Mouse (Mus musculus) kidney, adult 8-10 months (tissue): ENCODE data around the gene Gpr182.

Experiments used
- DNase-seq, 2 experiments: peaks; one replicate each; pipeline ENCODE4 v3.0.0; 2022

Gpr182 gene

DNA sequence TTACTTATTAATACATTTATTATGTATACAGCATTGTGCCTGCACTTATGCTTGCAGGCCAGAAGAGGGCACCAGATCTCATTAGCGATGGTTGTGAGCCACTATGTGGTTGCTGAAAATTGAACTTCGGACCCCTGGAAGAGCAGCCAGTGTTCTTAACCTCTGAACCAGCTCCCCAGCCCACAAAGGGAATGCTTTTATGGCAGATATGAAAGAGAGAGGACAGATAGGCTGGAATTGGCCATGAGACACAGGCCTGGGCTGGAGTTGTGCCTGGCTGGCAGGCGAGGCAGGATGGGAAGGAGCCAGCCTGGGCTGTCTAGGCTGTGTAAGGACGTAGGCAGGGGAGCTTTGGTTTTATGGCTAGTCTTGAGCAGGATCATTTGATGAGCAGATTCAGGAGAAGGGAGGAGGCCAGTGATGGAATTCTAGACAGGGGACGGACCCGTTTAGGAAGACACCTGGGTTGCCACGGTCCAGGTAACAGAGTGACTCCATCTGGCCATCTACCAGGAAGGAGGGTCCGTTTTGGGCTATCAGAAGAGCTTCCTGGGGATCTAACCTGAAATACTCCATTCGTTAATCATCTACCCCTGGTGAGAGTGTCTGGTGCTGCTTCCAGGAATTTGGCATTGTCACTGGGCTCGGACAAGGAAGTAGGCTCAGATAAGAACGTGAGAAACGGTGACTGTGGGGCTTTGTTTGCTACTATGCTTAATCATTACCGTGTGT is 13.2 kb downstream of the Gpr182 start:
- DNase-seq, result peak; percentile 56 to 79

DNA sequence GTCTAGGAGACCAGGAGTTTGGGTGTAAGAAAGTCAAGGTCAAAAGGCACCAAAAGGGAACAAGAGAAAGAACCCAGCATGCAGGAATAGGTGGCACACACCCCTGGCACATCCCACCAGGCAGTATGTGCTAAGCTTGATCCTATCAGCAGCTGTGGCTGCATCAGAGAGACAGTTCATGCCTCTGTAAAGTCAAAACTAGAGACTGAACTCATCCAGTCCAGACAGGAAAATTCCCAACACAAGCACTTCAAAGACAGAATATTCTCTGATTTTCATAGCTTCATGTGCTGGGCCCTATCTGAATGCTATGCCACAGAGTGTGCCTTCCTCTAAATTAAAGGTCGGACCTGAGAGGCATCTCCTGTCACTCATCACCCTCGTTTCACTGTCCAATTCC is 14.0 kb downstream of the Gpr182 start:
- no peak for DNase-seq

DNA sequence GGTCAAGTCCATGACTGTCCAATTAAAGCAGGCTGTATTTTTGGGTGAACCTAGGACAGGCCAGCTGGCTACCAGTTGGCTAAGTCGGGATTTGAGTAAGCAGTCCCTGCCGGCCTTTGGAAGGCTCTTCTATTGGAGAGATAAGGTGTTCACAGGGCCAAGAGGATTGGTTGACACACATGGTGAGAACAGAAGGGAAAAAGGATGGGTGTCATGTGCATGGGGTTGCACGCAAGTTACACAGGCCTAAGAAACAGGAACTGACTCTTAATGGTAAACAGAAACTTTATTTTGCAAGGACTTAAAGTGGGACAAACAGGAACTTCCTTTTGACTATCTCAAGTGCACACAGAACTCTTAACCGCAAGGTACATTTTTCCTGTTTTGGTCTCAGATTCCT is 14.6 kb downstream of the Gpr182 start:
- DNase-seq, result no peak

DNA sequence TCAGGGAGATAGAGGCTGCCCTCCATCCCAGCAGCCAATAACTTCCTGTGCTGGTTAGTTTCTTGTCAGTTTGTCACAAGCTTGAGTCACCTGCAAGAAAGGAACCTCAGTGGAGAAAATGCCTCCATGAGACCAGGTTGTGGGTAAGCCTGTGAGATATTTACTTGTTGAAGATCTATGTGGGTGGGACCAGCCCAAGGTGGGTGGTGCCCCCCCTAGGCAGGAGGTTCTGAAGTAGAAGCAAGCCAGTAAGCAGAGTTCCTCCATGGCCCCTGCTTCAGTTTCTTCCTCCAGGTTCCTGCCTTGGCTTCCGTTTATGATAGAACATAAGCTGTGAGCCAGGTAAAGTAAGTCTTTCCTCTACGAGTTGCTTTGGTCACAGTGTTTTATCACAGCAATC is 15.3 kb downstream of the Gpr182 start:
- DNase-seq, result no peak

DNA sequence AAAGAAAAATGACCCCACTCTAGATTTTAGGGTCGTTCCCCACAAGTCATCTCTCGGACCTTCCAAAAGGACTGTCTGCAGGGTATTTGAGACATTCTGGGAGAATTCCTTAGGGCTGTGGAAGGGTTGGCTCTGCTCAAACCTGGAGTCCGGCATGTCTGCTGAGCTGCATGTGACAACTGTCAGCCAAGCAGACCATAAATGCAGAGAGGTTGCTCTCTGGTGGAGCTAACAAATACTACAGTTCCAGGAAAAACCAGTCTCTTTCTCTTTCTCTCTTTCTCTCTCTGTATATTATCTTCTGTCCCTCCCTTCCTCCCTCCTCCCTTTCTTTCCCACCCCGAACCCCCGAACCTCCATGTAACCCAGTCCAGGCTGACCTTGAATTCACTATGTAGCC is 17.1 kb downstream of the Gpr182 start:
- DNase-seq, result no peak

- DNase-seq, result no peak
Observed at GRCm38 (mm10) chr10:127731397-127731796, 20.1 kb downstream of the Gpr182 start.

- no peak for DNase-seq
Observed at GRCm38 (mm10) chr10:127730933-127731310, 20.6 kb downstream of the Gpr182 start.

GRCm38 (mm10) chr10:127730285-127730932 is 21.1 kb downstream of the Gpr182 start:
- no peak for DNase-seq

DNA sequence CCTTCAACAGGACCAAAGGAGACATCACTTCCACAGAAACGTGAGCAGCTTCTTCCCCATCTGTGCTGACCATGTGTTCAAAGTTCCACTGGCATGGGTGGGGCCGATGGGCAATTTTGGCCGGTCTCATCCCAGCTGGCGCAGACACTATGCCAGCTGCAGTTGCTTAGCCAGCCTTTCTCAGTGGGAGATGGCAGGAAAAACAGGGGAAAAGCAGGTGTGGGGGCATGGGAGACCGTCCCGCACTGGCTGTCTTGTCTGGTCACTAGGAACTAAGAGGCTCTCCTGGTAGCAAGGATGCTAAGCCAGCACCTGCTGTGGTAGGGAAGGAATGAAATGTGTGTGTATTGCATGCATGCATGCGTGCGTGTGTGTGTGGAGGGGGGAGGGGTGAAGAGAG is 23.1 kb downstream of the Gpr182 start:
- DNase-seq, result no peak

DNA sequence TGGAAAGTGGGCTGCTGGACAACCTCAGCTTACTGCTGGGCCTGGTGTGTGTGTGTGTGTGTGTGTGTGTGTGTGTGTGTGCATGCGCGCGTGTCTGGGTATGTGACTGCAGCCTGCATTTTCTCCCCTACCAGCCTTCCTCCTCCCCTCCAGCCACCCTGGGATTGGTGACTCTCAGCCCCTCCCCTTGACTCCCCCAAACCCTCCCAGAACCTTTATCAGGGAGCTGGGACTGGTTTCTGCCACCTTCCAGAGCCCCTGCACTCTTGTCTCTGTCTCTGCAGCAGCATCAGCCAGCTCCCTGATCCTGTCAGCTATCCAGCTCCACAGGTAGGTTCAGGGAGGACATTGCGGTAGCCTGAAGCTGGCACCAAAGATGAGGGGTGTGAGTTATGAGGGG is 26.4 kb downstream of the Gpr182 start:
- DNase-seq, result no peak

DNA sequence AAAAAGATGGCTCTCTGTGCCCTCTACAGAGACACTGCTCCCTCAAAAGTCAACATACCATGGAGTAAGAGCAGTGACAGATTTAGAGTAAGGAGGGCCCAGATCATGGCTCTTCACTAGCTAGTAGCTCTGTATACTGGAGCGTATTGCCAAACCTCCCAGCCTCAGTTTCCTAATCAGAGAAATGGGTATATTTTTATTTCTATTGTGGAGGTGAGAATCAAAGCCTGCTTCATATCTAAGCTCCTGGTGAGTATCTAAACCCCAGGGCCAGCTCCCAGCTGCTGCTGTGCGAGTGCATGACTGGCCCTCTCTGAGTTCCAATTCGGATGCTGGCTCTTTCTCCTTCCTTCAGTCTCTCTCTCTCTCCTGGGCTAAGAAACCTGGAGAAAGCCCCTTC is 27.4 kb downstream of the Gpr182 start, which contains the start of gene Tac2:
Tac2 (plus strand) TSS at position 301 of the 400 bp plus-strand sequence.
- DNase-seq, result no peak

DNA sequence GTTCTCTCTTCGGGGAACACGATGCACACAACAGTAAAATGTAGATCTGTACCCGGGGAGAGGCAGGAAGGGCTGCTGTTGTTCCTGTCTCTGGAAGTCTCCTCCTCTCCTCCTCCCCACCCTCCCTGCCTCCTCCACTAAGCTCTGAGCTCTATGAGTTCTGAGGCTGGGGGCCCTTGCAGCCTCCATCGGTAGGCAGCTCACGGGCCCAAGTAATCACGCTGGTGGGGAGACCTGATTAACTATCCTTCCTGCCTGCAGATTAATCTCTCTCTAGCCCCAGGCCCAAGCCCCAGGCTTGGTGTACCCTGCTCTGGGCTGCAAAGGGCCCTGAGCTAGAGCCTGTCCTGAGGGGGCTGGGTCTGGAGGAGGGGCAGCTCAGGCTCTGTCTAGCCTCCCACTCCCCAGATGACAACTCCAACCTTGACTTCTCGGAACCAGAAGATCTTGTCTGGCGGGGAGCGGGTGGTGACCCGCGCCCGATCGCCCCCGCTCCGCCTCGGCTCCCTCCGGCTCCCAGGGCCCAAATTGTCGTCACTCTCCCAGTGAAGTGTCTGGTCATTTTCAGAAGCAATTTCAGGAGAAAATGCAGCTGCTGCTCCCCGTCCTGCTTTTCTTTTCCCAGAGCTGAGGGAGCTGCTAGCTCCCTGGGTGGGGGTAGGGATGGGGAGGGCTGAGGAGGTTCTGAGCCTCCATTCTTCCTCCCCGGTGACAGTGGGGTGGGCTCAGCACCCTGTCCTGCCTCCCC is 29.7 kb downstream of the Gpr182 start:
- DNase-seq, result no peak

DNA sequence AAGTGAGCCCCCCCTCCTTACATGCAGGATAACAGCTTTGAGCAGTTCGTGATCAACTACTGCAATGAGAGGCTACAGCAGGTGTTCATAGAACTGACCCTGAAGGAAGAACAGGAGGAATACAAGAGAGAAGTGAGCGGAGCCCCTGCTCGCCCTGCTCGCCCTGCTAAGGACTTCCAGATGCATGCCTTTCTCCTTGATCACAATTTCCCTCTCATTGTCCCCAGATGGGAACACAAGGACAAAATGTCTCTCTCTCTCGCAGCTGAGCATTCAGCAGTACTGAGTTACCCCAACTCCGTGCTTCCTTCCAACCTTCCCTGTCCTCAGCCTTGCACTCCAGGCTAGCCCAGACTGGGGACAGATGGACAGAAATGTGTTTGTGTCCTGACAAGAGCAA is 38.8 kb downstream of the Gpr182 start:
- no peak for DNase-seq

DNA sequence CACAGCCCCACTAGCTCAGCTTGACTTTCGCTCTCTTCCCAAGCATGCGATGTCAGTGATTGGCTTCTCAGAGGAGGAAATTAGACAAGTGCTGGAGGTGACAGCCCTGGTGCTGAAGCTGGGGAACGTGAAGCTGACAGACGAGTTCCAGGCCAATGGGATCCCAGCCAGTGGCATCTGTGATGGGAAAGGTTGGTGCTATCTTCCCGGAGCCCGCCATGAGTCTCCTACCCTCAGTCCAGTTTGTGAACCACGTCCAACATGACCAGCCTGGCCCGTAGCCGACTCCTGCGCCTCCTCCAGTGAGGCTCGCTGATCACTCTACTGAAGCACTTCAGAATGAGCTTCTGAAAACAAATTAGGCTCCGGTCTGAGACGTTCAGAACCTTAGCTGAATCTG is 41.2 kb downstream of the Gpr182 start:
- no peak for DNase-seq

- no peak for DNase-seq
Observed at GRCm38 (mm10) chr10:127708850-127709370, 42.6 kb downstream of the Gpr182 start.

DNA sequence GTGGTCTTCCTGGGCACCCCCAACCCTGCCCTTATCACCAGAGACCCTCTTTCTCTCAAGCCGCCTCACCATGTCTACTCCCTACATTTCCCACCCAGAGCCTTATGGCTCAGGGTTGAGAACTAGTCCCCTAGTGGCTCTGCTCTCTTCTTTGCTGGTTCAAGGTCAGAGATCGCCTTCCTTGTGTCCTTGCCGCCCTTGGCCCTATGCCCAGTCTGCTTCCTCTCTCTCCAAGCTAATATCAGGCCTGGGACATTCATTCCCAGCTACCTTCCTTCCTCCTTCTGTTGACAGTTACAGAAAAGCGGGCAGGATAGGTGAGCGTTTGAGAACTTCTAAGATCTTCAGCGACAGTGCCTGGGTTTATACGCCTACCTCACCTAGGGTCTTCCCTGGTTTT is 43.8 kb downstream of the Gpr182 start:
- peak; percentile 21 to 34 for DNase-seq

- no peak for DNase-seq
Observed at GRCm38 (mm10) chr10:127705783-127706182, 45.7 kb downstream of the Gpr182 start.

GRCm38 (mm10) chr10:127704766-127705220 is 46.7 kb downstream of the Gpr182 start, which contains the start of gene Myo1a:
Gene Myo1a, plus strand, starts transcription at chr10:127705170.
- DNase-seq, result no peak

DNA sequence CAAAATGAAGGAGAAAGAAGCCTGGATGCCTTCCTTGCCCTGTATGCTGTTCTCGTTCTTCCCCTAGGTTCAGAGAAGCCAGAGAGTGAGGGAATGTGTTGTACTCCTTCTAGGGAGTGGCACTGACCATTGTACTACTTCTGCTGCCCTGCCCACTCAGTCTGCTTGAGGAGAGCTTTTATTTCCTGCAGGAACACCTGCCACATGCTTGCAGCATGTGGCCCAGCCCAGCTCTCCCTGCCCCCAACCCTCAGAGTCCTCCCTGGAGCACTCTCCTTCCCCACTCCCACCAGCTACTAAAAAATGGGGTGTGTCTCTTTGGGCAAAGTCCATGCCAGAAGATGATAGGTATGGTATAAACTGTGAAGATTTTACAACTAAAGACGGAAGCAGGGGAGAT is 47.2 kb downstream of the Gpr182 start:
- DNase-seq, result no peak

- no peak for DNase-seq
Observed at GRCm38 (mm10) chr10:127703299-127703698, 48.2 kb downstream of the Gpr182 start.

DNA sequence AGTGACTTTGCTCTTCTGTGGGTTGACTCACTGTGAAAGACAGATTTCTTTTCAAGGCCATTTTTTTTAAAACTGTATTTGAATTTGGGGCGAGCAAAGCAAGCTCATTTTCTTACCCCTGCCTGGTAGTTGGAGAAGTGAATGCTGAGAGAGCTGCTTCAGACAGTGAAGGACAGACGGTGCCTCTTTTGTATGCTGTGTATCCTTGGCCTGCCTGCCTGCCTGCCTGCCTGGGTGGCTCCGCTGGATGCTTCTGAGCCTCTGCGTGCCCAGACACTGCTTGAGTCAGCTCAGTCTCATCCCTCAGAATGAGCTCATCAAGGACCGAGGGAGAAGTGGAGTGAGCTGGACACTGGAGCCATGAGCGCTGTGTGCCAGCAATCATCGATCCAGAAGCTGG is 52.6 kb downstream of the Gpr182 start:
- DNase-seq, result no peak
